Mouse (Mus musculus): Measurements from ENCODE around the gene Itga8. TPM values are rescaled to one million over a fixed set of nuclear protein-coding genes. Genes with fewer than 3 reads are reported as not detected.

Itga8 gene
- polyA plus RNA-seq, 1 experiment from 2014 or later: 2.4 TPM

DNA sequence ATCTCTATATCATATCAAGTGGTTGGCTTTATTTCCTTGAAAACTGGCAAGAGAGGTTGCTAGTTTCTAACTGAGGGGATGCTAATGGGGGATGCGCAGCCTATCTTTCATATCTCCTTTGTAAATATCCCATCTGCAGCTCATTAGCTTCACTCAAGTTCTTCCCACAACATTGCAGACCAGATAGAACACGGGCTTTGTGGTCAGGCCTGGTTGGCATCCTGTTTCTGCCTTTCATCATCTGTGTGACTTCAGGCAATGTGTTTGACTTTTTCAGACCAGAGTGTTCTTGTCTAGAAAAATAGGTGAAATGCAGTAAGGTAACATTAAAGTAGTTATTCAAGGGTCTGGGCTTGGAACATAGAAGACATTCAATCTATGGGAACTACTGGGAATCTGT lies 121.1 kb downstream of the Itga8 start:
- no peaks in the 10 kb centered on the region for H3K27me3 ChIP-seq
- H3K36me3 ChIP-seq: no peaks in the 10 kb centered on the region
- no peak for ATAC-seq (ENCODE audit: low FRiP score)
- H3K4me3 ChIP-seq: no peak overlapping the region
- no peaks in the 10 kb centered on the region for H3K9me3 ChIP-seq
- no peak overlapping the region for H3K27ac ChIP-seq
- no peak overlapping the region for H3K9ac ChIP-seq
- WGBS: 89% methylated on average over 2 of the region's 2 CpGs
- H3K4me2 ChIP-seq: no peak overlapping the region
- H3K4me1 ChIP-seq (replicated peaks): no peaks in the 10 kb centered on the region

DNA sequence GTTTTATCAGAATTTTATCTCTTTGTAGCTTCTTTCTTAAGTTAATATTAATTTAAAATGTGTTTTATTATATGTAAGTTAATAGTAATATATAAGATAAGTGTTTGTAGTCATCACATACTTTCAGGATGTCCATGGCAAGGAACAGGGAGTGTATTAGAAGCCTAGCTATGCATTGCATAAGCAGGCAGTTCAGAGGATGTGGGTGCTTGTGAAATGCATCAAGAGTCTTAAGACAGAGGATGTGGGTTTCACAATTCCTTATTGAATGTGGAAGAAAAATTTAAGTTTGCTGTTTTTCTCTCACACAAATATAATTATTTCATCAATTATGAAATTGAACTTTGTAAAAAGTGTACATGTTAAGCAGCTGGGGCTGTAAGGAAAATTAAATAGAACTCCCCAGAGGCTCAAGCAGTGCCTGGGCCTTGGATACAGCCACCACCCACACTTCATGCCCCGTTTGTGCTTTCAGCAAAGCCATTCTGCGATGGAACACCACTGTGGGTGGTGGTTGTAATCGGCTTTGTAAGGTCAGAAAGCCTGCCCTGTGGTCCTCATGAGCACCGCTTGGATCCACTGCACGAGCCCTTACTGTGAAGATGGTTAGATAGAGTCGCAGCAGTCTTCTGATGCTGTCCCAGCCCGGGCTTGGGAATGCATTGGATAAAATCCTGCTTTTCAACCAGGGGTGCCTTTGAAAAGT lies 126.8 kb downstream of the Itga8 start:
- no peak overlapping the region for H3K4me3 ChIP-seq
- no peaks in the 10 kb centered on the region for H3K36me3 ChIP-seq
- no peak overlapping the region for H3K27ac ChIP-seq
- H3K9ac ChIP-seq: no peak overlapping the region
- H3K27me3 ChIP-seq: no peaks in the 10 kb centered on the region
- H3K4me2 ChIP-seq: no peak overlapping the region
- H3K9me3 ChIP-seq: no peaks in the 10 kb centered on the region
- WGBS: 65% methylated on average over 7 of the region's 7 CpGs
- no peak for ATAC-seq (ENCODE audit: low FRiP score)
- H3K4me1 ChIP-seq (replicated peaks): no peaks in the 10 kb centered on the region

- H3K36me3 ChIP-seq: no peaks in the 10 kb centered on the region
- no peaks in the 10 kb centered on the region for H3K27me3 ChIP-seq
- H3K4me2 ChIP-seq: no peak overlapping the region
- H3K4me1 ChIP-seq (replicated peaks): no peaks in the 10 kb centered on the region
- H3K9me3 ChIP-seq: no peaks in the 10 kb centered on the region
- no peak overlapping the region for H3K9ac ChIP-seq
- H3K27ac ChIP-seq: no peak overlapping the region
- ATAC-seq (ENCODE audit: low FRiP score): no peak
- no peak overlapping the region for H3K4me3 ChIP-seq
These were observed 131.5 kb downstream of the Itga8 start for GRCm38 (mm10) chr2:12170221-12170620.

DNA sequence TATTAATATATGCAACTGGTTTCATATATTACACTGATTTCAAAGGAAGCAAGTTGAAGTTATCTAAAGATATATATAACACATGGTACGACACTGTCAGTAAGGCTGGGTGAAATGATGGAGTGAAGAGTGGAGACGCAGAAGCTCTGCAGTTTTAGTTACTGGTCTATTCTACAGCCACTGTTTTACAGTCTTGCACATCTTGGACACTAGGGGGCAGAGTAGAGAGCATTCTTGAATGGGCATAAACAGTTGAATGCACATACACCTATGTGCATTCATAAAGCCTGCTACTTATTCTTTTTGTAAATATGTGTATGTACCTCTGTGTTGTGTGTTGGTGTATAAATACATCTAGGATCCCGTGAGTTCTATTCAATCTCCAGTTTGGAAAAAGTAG lies 141.2 kb downstream of the Itga8 start:
- Histone ChIP-seq H3K4me1 (replicated peaks) (0 out of 2 replicates have a peak, but pooled peaks cover 5% of the 10 kb centered on the region), H3K4me3 (no peak overlapping the region), H3K36me3 (no peaks in the 10 kb centered on the region), H3K4me2 (no peak overlapping the region), H3K9me3 (no peaks in the 10 kb centered on the region), H3K9ac (no peak overlapping the region), H3K27ac (no peak overlapping the region), H3K27me3 (no peaks in the 10 kb centered on the region)
- ATAC-seq (ENCODE audit: low FRiP score): no peak; the same call in 1 of the 2 replicates
- 85% methylated on average over 3 of the region's 3 CpGs for WGBS

GRCm38 (mm10) chr2:12157001-12157400 lies 144.7 kb downstream of the Itga8 start:
- Histone ChIP-seq H3K27me3 (no peaks in the 10 kb centered on the region), H3K9me3 (no peaks in the 10 kb centered on the region), H3K4me2 (no peak overlapping the region), H3K27ac (no peak overlapping the region), H3K4me1 (replicated peaks) (0 out of 2 replicates have a peak, but pooled peaks cover 5% of the 10 kb centered on the region), H3K36me3 (no peaks in the 10 kb centered on the region), H3K4me3 (no peak overlapping the region), H3K9ac (no peak overlapping the region)
- ATAC-seq (ENCODE audit: low FRiP score): no peak
- WGBS: 46% methylated on average over 1 of the region's 1 CpGs

- no peak overlapping the region for H3K4me2 ChIP-seq
- H3K36me3 ChIP-seq: no peaks in the 10 kb centered on the region
- WGBS: 44% methylated on average over 3 of the region's 3 CpGs
- no peak overlapping the region for H3K4me3 ChIP-seq
- 0 out of 2 replicates have a peak, but pooled peaks cover 5% of the 10 kb centered on the region for H3K4me1 ChIP-seq (replicated peaks)
- H3K9me3 ChIP-seq: no peaks in the 10 kb centered on the region
- H3K27ac ChIP-seq: no peak overlapping the region
- no peaks in the 10 kb centered on the region for H3K27me3 ChIP-seq
- ATAC-seq (ENCODE audit: low FRiP score): no peak
- no peak overlapping the region for H3K9ac ChIP-seq
These were observed 145.3 kb downstream of the Itga8 start for GRCm38 (mm10) chr2:12156401-12156800.

GRCm38 (mm10) chr2:12154676-12155075 lies 147.0 kb downstream of the Itga8 start:
- Histone ChIP-seq H3K4me1 (replicated peaks) (0 out of 2 replicates have a peak, but pooled peaks cover 5% of the 10 kb centered on the region), H3K9ac (no peak overlapping the region), H3K9me3 (no peaks in the 10 kb centered on the region), H3K4me2 (no peak overlapping the region), H3K36me3 (no peaks in the 10 kb centered on the region), H3K4me3 (no peak overlapping the region), H3K27me3 (no peaks in the 10 kb centered on the region), H3K27ac (no peak overlapping the region)
- no peak for ATAC-seq (ENCODE audit: low FRiP score)
- 89% methylated on average over 6 of the region's 6 CpGs for WGBS

DNA sequence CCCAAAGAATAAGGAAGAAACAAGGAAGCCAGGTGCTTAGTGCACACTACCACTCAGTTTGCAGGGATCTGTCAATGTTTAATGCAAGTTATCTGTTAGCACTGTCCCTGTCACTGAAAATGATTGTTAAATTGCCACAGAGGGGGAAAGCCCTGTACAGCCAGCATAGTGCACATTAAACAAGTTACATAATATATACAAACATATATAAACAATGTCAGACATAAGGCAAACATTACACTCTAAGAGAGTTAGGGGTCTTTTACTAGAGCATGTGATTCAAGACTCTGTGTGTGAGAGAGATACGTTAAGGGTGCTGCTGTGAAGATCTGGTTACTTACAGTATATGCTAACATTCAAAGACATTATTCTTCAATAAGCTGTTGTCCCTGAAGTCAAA lies 148.2 kb downstream of the Itga8 start:
- Histone ChIP-seq H3K27me3 (no peaks in the 10 kb centered on the region), H3K4me3 (no peak overlapping the region), H3K9me3 (no peaks in the 10 kb centered on the region), H3K36me3 (no peaks in the 10 kb centered on the region), H3K4me2 (no peak overlapping the region), H3K9ac (no peak overlapping the region), H3K4me1 (replicated peaks) (0 out of 2 replicates have a peak, but pooled peaks cover 5% of the 10 kb centered on the region), H3K27ac (no peak overlapping the region)
- ATAC-seq (ENCODE audit: low FRiP score): no peak
- 88% methylated on average over 1 of the region's 1 CpGs for WGBS

GRCm38 (mm10) chr2:12147902-12148301 lies 153.8 kb downstream of the Itga8 start:
- Histone ChIP-seq H3K4me2 (no peak overlapping the region), H3K9ac (no peak overlapping the region), H3K4me3 (no peak overlapping the region), H3K9me3 (no peaks in the 10 kb centered on the region), H3K36me3 (no peaks in the 10 kb centered on the region), H3K27me3 (no peaks in the 10 kb centered on the region), H3K27ac (no peak overlapping the region), H3K4me1 (replicated peaks) (no peaks in the 10 kb centered on the region)
- no peak for ATAC-seq (ENCODE audit: low FRiP score)
- WGBS: 76% methylated on average over 2 of the region's 2 CpGs

- H3K27ac ChIP-seq: no peak overlapping the region
- H3K4me2 ChIP-seq: no peak overlapping the region
- ATAC-seq (ENCODE audit: low FRiP score): no peak
- 64% methylated on average over 2 of the region's 2 CpGs for WGBS
- H3K9me3 ChIP-seq: no peaks in the 10 kb centered on the region
- no peaks in the 10 kb centered on the region for H3K27me3 ChIP-seq
- no peak overlapping the region for H3K4me3 ChIP-seq
- H3K36me3 ChIP-seq: no peaks in the 10 kb centered on the region
- no peaks in the 10 kb centered on the region for H3K4me1 ChIP-seq (replicated peaks)
- no peak overlapping the region for H3K9ac ChIP-seq
These were observed 155.1 kb downstream of the Itga8 start for GRCm38 (mm10) chr2:12146612-12147011.

DNA sequence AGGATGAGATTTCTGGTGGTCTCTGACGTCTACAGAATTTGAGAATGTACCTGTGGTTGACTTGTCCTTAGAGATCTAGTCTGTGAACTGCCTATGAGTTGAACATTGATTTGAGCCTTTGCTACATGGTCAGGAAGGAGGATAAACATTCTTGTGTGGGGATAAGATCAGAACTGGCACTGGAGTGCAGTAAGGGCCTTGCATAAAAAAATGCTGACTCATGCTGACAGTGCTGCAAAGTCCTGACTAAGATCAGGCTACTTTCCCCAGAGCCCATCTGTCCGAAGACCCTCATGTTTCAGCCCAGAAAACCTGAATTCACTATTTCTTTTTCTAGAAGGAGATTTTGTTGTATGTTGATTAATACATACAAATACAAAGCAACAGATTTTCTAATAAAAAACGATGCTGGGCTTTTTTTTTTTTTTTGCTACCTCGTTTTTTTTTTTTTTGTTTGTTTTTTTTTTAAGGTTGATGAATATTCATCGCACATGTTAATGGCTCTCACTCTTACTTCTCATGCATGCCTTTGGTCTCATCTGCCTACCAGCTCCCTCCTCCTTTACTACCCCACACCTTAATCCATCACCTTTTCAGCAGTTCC lies 162.9 kb downstream of the Itga8 start:
- Histone ChIP-seq H3K4me1 (replicated peaks) (no peaks in the 10 kb centered on the region), H3K9ac (no peak overlapping the region), H3K4me3 (no peak overlapping the region), H3K36me3 (no peaks in the 10 kb centered on the region), H3K9me3 (no peaks in the 10 kb centered on the region), H3K27ac (no peak overlapping the region), H3K4me2 (no peak overlapping the region), H3K27me3 (no peaks in the 10 kb centered on the region)
- WGBS: 91% methylated on average over 5 of the region's 5 CpGs
- no peak for ATAC-seq (ENCODE audit: low FRiP score)

- H3K27ac ChIP-seq: no peak overlapping the region
- no peak overlapping the region for H3K4me2 ChIP-seq
- no peaks in the 10 kb centered on the region for H3K27me3 ChIP-seq
- no peaks in the 10 kb centered on the region for H3K4me1 ChIP-seq (replicated peaks)
- H3K9ac ChIP-seq: no peak overlapping the region
- H3K4me3 ChIP-seq: no peak overlapping the region
- no peak for ATAC-seq (ENCODE audit: low FRiP score)
- H3K36me3 ChIP-seq: no peaks in the 10 kb centered on the region
- no peaks in the 10 kb centered on the region for H3K9me3 ChIP-seq
These were observed 175.1 kb downstream of the Itga8 start for GRCm38 (mm10) chr2:12126580-12126979.

DNA sequence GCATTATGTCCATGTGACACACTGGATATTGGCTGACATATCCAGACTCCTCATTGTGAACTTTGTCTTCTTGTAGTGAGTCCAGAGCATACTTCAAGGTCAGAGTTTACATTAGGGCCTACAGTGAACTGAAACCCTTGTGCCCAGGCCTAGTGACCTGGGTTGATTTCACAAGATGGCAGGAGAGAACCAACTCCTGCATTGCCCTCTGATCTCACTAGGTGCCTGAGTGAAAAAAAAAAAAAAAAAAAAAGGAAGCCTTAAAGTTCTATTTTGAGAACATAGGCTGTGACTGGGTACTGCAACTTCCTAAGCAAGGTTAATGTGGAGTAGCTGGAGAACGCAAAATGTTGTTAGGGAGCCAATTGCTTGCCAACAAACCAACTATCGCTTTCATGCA lies 186.2 kb downstream of the Itga8 start:
- ATAC-seq (ENCODE audit: low FRiP score): no peak
- Histone ChIP-seq H3K9me3 (no peaks in the 10 kb centered on the region), H3K4me3 (no peak overlapping the region), H3K36me3 (no peaks in the 10 kb centered on the region), H3K9ac (no peak overlapping the region), H3K4me2 (no peak overlapping the region), H3K4me1 (replicated peaks) (no peaks in the 10 kb centered on the region), H3K27ac (no peak overlapping the region), H3K27me3 (no peaks in the 10 kb centered on the region)
- whole genome bisulfite sequencing: 94% methylated on average over 2 of the region's 2 CpGs
